In genomic region chr15:81172259-81172658, GRCm38 (mm10) we compare ENCODE assay signal across 34 mouse cellular contexts.
"Had no signal": no experiment of that assay in that cellular context is flagged by ENCODE, and none has a peak within 500 bp of the region (broad histone marks: within the 10 kb centered on the region; RNA-seq: fewer than 3 reads in every experiment).

No protein-coding gene starts in this region.

- H3K4me2 ChIP-seq: heart, embryonic 11.5 days; heart, embryonic 12.5 days; heart, embryonic 13.5 days; heart, embryonic 15.5 days; hindbrain, embryonic 12.5 days; hindbrain, embryonic 13.5 days; hindbrain, embryonic 14.5 days; hindbrain, embryonic 15.5 days; intestine, embryonic 15.5 days; kidney, embryonic 15.5 days had no signal

- H3K36me3 ChIP-seq: heart, embryonic 12.5 days; heart, embryonic 13.5 days; heart, embryonic 15.5 days; hindbrain, embryonic 12.5 days; hindbrain, embryonic 15.5 days; intestine, embryonic 15.5 days had no signal

- H3K27ac ChIP-seq: heart, embryonic 13.5 days; heart, embryonic 15.5 days; hindbrain, embryonic 10.5 days; hindbrain, embryonic 12.5 days; hindbrain, embryonic 13.5 days; hindbrain, embryonic 14.5 days; hindbrain, embryonic 15.5 days; hindbrain, postnatal 0 days; intestine, embryonic 15.5 days; kidney, embryonic 15.5 days; kidney, postnatal 0 days; layer of hippocampus, adult 2 months; left cerebral cortex, adult 2 months had no signal

- DNase-seq: heart, postnatal 10 days; heart, postnatal 14 days; heart, postnatal 4 days; kidney, adult 11 months; kidney, adult 18-20 months; kidney, adult 2 months; kidney, adult 8-10 months; kidney, adult 9 months; kidney, postnatal 10 days; kidney, postnatal 14 days; kidney, postnatal 25 days; kidney, postnatal 36 days; kidney, postnatal 4 days; layer of hippocampus, adult 9-11 months; layer of hippocampus, postnatal 36 days had no signal

- H3K9ac ChIP-seq: heart, embryonic 12.5 days; heart, embryonic 13.5 days; heart, embryonic 15.5 days; hindbrain, embryonic 12.5 days; hindbrain, embryonic 13.5 days; hindbrain, embryonic 14.5 days; hindbrain, embryonic 15.5 days; intestine, embryonic 15.5 days; kidney, embryonic 15.5 days had no signal

- H3K4me3 ChIP-seq: heart, embryonic 12.5 days; heart, embryonic 13.5 days; heart, embryonic 15.5 days; hindbrain, embryonic 10.5 days; hindbrain, embryonic 12.5 days; hindbrain, embryonic 13.5 days; hindbrain, embryonic 15.5 days; intestine, embryonic 15.5 days; kidney, embryonic 15.5 days; layer of hippocampus, adult 2 months; left cerebral cortex, adult 2 months had no signal

- H3K4me1 ChIP-seq: hindbrain, embryonic 10.5 days had no signal

- H3K27me3 ChIP-seq: heart, embryonic 12.5 days; heart, embryonic 13.5 days; heart, embryonic 15.5 days; hindbrain, embryonic 12.5 days; hindbrain, embryonic 13.5 days; hindbrain, embryonic 15.5 days; intestine, embryonic 15.5 days; kidney, embryonic 15.5 days had no signal

- H3K9me3 ChIP-seq: heart, embryonic 12.5 days; heart, embryonic 13.5 days; heart, embryonic 15.5 days; hindbrain, embryonic 10.5 days; hindbrain, embryonic 12.5 days; hindbrain, embryonic 13.5 days; hindbrain, embryonic 15.5 days; intestine, embryonic 15.5 days; kidney, embryonic 15.5 days had no signal

- ATAC-seq: hindbrain, embryonic 16.5 days; hindbrain, postnatal 0 days; inflammation-experienced regulatory T-cells, adult 6 months; intestine, embryonic 15.5 days; intestine, embryonic 16.5 days; intestine, postnatal 0 days had no signal
